Mouse (Mus musculus): ENCODE results near the gene Gm6525.

Gm6525 gene

GRCm38 (mm10) chr3:84173581-84174154, at the start of gene Gm6525:
Gene Gm6525 (plus strand): TSS chr3:84174104.
- DNase-seq (ENCODE audit: low spot score) = no peak

DNA sequence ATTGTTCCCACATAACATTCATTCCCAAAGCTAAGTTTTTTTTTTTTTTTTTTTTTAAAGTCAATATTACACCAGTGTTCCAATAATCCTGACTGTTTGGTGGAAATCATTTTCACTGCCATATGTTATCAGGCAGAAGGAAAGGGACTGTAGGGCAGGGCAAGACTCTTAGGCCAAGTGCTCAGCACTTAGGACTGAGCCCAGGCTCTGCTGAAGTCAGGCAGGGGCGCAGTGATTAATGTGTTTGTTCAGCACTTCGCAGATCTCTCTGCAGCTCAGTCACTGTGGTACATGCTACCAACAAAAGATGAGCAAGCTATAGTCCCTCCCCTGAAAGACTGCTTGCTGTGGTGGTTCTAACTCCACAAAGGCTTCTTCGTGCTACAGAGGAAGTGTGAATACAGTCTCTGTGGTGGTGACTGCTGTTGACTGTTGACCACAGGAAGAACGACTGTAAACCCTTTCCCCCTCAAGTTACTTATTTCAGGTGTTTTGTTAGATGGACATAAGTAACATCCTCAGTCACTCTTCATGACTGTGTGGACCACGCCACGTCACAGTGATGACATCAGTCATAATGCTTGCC, 48.1 kb upstream of the Gm6525 start:
- no peak for DNase-seq (ENCODE audit: low spot score)

GRCm38 (mm10) chr3:84126721-84127120, 47.2 kb upstream of the Gm6525 start:
- no peak for DNase-seq (ENCODE audit: low spot score)

GRCm38 (mm10) chr3:84127431-84127830, 46.5 kb upstream of the Gm6525 start:
- no peak for DNase-seq (ENCODE audit: low spot score)

- DNase-seq (ENCODE audit: low spot score) = no peak
Observed at GRCm38 (mm10) chr3:84128871-84129870, 44.7 kb upstream of the Gm6525 start.

- no peak for DNase-seq (ENCODE audit: low spot score)
Observed at GRCm38 (mm10) chr3:84130776-84131175, 43.1 kb upstream of the Gm6525 start.

DNA sequence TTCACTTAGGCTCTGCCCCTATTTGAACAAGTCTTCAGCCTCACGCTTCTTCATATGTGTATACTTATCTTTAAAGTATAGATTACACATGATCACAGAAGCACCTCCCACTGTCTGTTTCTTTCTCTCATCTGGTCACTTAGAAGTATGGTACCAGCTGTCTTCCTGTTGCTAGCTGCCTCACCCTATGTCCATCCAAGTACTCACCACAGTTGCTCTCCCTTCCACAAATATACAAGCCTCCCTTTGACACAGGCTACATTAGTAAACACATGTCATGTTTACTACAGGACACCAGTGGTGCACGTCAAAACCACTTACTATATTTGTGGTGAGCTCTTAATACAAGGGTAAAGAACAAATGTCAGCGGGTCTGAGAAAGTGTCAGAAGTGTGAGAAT, 42.5 kb upstream of the Gm6525 start:
- no peak for DNase-seq (ENCODE audit: low spot score)

DNA sequence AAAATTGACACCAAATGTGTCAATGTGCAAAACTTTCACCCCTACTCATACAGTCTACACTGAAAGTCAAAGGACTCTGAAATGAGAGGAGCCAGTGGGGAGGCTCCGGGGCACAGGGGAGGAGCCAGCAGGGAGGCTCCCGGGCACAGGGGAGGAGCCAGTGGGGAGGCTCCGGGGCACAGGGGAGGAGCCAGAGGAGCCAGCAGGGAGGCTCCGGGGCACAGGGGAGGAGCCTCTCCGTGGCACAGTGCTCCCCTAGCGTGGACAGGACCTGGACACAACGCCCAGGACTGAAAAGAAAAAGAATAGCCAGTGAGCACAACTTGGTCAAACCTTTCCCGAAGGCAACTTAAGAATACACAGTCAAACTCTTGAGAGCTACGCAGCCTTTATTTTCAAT, 38.5 kb upstream of the Gm6525 start:
- DNase-seq (ENCODE audit: low spot score) = peak; percentile 63

- no peak for DNase-seq (ENCODE audit: low spot score)
Observed at GRCm38 (mm10) chr3:84135933-84136332, 38.0 kb upstream of the Gm6525 start.

GRCm38 (mm10) chr3:84136509-84136908, 37.4 kb upstream of the Gm6525 start:
- no peak for DNase-seq (ENCODE audit: low spot score)

- no peak for DNase-seq (ENCODE audit: low spot score)
Observed at GRCm38 (mm10) chr3:84140947-84141346, 33.0 kb upstream of the Gm6525 start.

- no peak for DNase-seq (ENCODE audit: low spot score)
Observed at GRCm38 (mm10) chr3:84149831-84150230, 24.1 kb upstream of the Gm6525 start.

GRCm38 (mm10) chr3:84154721-84155141, 19.2 kb upstream of the Gm6525 start:
- no peak for DNase-seq (ENCODE audit: low spot score)

DNA sequence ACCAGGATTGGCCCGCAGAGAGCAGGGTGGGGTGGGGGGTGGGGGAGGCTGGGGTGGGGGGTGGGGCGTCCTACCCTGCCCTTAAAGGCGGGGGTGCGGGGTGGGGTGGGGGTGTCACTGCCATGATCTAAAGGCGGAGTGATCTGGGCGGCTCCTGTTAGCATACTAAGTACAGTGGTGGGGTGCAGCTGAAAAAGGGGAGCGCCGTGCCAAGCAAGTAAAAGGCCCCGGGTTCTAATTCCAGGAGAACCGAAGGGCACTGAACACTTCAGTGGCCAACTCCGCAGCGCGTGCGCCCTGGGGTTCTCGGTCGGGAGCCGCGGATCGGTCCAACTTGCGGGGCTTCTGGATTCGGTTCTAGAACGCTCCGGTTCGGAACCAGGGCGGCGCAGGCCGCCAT, 18.8 kb upstream of the Gm6525 start:
- no peak for DNase-seq (ENCODE audit: low spot score)

DNA sequence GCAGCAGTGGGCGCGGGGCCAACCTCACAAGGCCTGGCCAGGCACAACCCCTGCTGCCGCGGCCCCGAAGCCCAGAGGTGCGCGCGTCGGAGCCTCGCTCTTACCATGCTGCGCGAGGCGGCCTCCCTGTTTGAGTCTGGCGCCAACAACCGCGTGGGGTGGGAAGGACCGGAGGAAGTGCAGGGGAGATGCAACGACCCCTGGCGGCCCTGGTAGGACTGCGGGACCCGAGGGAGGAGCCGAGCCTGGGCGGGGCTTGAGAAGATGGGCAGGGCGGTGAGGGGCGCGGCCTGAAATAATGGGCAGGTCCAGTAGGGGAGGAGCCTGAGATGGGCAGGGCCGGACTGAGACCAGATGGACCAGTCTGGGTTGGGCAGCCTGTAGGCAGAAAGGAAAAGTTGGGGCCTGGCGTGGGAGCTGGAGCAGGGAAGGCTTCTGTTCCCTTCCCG, 18.3 kb upstream of the Gm6525 start, which contains the start of gene Mnd1:
Gene Mnd1, minus strand, starts transcription at position 229 of the 449 bp plus-strand sequence.
- DNase-seq (ENCODE audit: low spot score) = peak; percentile 97

GRCm38 (mm10) chr3:84156105-84156504, 17.8 kb upstream of the Gm6525 start:
- no peak for DNase-seq (ENCODE audit: low spot score)

DNA sequence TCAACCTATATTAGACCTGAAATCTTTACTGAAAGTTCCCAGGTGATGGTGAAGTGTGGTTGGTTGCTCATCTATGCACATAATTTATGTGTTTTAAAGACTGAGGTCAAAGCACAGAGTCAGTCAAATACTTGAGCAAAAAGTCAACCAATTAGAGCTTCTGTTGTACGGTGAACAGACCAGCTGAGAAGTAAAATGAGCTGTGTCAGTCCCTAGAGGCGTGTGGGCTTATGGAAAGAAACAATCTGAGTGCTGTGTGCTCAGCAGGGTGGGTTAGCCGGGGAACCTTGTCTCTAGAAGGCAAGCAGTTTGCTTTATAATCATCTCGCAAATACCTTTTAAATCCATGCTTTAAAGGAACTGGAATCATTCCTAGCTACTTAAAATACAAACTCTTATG, 16.9 kb upstream of the Gm6525 start:
- no peak for DNase-seq (ENCODE audit: low spot score)

- no peak for DNase-seq (ENCODE audit: low spot score)
Observed at GRCm38 (mm10) chr3:84157559-84158350, 16.1 kb upstream of the Gm6525 start.

GRCm38 (mm10) chr3:84165391-84165790, 8.5 kb upstream of the Gm6525 start:
- DNase-seq (ENCODE audit: low spot score) = no peak

- DNase-seq (ENCODE audit: low spot score) = no peak
Observed at GRCm38 (mm10) chr3:84166073-84166472, 7.8 kb upstream of the Gm6525 start.

DNA sequence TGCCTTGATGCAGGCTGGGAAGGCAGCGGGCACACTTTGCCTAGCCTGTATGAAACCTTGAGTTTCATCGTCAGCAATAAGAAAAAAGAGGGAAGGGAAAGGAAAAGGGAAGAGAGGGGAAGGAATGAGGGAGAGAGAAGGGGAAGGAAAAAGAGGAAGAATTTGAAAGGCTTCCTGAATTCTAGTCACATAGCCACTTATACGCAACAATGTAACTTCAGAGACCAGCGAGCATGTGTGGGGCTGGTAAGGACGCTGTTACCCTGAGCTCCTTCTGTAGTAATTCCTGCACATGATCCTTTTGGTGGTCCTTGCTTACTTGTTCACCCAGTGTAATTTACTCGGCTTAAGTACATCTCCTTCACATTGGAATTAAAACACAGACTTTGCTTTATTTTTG, 5.0 kb upstream of the Gm6525 start:
- DNase-seq (ENCODE audit: low spot score) = no peak
